Mouse (Mus musculus) cortical plate, adult 2 months (tissue): Measurements from ENCODE around the gene Tcf12.

Experiments used
- CTCF ChIP-seq: fragments of 200-500 bp; IDR thresholded peaks from 2 replicates; pipeline ENCODE4 v1.5.1; 2011; ENCODE audit warnings: mild to moderate bottlenecking, control low read depth, low read length; ENCODE audit not compliant: insufficient read depth; ENCODE audit errors: extremely low read depth
- POLR2A ChIP-seq: fragments of 200-500 bp; IDR thresholded peaks from 2 replicates; pipeline ENCODE4 v1.6.1; 2011; ENCODE audit warnings: mild to moderate bottlenecking, low read length, control low read depth; ENCODE audit not compliant: insufficient read depth; ENCODE audit errors: extremely low read depth

GRCm38 (mm10) chr9:71895291-71895690 is 216.4 kb downstream of the Tcf12 start:
- TF ChIP-seq POLR2A (no peak), CTCF (no peak)
